Mouse (Mus musculus) forelimb bud, embryonic 11.5 days (tissue): Measurements from ENCODE around the gene Sult1b1.
"Not testable (repeated sequence)": the region's sequence is repeated elsewhere in the genome, so short reads cannot be mapped to it uniquely, and the experiment has no call there.

Experiments used
- DNase-seq: peaks from one replicate; pipeline ENCODE4 v3.0.0-alpha.2; 2012; ENCODE audit warnings: low read depth, low spot score

Sult1b1 gene

DNA sequence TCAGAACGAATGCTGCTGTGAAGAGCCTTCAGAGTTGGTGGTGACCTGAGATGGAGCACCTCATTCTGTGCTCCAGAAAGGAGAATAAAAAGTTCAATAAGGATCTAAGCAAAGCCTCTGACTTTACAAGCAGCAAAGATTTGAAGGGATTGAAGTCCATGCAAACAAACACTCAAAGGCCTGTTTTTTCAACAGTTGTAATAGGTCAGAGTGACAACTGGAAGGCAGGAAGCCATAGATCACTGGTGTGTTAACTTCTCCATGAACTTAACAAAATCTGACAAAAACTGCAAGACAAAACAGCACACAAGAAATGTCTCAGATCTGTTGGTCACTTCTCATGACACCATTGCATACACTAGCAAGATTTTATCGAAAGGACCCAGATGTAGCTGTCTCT lies at the start of gene Sult1b1:
TSS of gene Sult1b1 (minus strand) at position 85 of the 400 bp plus-strand sequence.
- DNase-seq, result no peak

- no peak for DNase-seq
Observed at GRCm38 (mm10) chr5:87580389-87580788, 42.4 kb upstream of the Sult1b1 start.

GRCm38 (mm10) chr5:87574174-87574573 lies 36.2 kb upstream of the Sult1b1 start:
- peak; percentile 6 for DNase-seq

DNA sequence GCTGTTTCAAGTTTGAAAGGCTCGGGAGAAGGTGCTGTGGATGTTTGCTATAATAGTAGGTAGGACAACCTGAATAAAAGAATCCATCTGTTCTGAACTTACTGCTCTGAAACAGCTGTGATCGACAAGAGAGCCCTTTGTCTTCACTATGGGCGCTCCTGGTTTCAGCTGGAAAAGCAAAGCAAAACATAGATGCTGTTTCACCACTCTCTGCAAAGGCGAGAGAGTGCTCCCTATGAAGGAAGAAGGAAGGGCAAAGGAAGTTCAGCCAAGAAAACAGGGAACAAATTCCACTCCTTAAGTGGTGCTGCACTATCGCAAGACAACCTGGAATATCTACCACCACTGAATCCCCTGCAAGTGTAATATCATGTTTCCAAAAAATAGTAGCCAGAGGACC lies 35.5 kb upstream of the Sult1b1 start:
- peak; percentile 32 for DNase-seq

GRCm38 (mm10) chr5:87572781-87573180 lies 34.8 kb upstream of the Sult1b1 start:
- DNase-seq, result no peak

GRCm38 (mm10) chr5:87568845-87569244 lies 30.9 kb upstream of the Sult1b1 start, which contains the start of gene Sult1d1:
Gene Sult1d1 (minus strand): TSS chr5:87569027.
- no peak for DNase-seq

GRCm38 (mm10) chr5:87567306-87567705 lies 29.3 kb upstream of the Sult1b1 start:
- no peak for DNase-seq

DNA sequence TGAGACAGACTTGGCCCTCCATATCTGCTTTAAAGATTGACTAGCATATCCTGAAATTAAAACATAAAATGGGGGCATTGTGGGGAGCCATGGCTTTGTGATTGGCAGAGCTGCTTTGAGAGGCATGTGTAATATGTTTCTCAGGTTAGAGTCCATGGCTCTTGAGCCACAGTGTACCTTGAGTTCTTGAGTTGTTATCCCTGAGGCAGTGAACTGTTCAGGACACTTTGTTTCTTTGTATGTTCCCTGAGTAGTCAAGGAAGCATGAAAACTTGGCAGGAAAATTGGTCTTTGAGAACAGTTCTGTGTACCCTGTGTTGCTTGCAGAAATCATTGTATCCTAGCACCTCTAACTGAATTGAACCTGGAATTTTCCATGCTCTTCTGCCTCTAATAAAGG lies 25.0 kb upstream of the Sult1b1 start:
- DNase-seq, result no peak

DNA sequence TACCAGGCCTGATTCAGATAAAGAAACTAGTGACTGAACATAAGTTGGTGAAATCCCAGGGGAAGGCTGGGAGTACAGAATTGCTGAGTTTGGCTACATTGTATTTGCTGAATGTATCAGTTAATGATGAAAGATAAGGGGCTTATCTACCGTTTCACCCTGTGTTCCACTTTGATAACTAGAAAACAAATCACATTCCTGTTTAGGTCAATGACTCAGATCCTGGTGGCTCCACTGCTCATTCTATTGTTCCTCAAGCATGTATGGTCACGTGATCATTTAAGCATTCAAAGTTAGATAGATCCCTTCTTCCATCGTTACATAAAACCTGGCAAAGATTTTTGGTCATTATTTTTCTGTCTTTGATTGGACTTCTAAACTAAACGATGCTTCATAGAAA lies 24.5 kb upstream of the Sult1b1 start:
- DNase-seq, result no peak

GRCm38 (mm10) chr5:87560145-87560544 lies 22.1 kb upstream of the Sult1b1 start:
- no peak for DNase-seq

DNA sequence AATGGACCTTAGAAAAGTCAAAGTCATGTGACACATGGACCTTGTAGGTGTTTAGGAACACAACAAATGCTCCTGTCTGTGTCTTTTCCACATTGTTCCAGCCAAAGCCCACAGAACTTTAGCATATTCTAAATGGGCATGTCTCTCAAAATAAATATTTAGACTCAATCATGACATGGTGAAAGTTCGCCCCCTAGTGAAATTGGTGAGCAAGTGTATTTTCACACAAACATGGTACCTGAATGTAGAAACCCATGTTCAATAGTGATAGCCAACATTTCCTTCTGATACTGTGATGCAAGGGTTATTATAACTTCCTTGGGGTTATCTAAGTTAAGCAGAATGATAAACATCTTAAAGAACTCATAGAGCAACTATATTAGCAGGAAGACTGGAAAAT lies 12.9 kb upstream of the Sult1b1 start:
- DNase-seq, result no peak

- DNase-seq, result no peak
Observed at GRCm38 (mm10) chr5:87535994-87536644, 1.9 kb downstream of the Sult1b1 start.

DNA sequence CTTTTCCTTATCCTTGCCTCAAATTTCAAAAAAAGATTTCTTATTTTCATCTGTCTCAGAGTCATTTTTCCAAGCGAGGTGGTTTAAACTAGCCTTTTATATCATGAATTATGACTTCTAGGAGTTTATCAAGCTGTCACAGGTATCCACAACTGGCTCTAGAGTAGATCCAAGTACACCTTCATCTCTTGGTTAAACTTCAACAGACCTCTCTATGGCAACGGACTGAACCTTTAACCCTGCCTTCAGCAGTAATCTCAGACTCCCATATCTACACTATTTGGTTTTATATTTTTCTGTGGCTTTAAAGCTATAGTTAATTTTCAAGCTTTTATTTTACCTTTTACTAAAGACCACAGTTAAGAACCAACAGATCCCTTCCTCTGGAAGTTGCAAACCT lies 5.7 kb downstream of the Sult1b1 start:
- no peak for DNase-seq

GRCm38 (mm10) chr5:87523561-87523960 lies 14.4 kb downstream of the Sult1b1 start:
- DNase-seq, result not testable (repeated sequence)

DNA sequence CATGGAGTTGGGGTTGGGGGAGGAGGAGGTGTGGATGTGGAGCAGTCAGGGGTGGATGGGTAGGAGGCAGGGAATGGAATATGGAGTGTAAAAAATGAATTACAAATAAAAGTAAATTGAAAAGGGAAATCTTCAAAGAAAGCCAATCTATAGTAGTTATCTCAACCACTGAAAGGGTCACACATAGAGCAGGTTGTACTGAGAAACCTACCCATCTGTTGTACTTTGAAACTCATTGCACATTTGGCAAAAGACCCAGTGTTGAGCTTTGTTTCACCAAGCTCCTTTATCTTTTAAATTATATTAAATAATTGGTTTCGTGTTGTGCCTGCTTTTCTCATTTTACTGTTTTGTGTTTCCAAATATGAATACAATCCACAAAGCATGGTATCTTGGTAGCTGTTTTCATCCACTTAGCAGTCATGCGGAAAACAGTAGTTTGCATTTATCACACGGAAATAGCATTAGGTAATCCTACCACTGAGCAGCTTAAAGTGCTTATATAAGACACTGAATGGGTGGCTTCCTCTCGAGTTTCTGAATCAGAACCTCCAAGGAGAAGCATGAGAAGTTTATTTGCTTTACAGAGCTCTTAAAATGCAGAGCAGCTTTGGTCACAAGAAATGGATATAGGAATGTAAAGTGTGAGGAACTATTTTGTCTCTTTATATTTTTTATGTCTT lies 32.1 kb downstream of the Sult1b1 start:
- DNase-seq, result no peak

DNA sequence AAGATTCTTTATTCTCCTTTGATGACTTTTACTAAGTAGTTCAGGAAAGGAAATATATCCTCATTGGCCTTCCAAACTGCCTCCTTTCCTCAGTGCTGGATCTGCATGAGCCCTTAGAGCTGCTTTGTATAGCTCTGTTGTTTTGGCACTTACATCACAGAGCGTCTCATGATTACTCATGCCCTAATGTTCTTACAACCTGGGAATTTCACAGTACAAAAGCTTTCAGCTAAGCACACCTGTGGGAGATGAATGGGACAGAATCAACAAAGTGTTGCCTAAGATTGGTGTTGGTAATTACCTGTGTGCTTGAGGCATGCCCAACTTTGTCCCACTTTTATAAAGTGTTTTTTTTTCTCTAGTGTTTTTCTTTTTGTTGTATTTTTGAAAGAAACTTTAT lies 35.3 kb downstream of the Sult1b1 start:
- no peak for DNase-seq

DNA sequence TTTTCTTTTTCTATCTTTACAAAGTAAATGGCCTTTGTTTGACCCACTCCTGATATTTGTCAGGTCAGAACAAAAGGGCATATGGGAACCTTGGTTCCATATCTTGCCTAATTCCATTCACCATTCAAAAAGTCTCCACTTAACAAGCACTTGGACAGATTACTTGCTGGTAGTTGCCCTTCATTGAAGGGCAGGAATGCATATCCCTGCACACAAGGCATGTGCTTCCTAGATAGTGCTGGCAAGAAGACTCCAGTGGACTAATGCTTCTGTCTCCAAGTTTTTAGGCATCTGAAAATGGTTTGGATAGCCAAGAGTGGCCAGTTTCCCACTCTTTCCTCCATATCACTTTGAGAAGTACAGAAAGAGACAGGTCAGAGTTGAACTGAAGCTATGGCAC lies 38.7 kb downstream of the Sult1b1 start:
- no peak for DNase-seq

DNA sequence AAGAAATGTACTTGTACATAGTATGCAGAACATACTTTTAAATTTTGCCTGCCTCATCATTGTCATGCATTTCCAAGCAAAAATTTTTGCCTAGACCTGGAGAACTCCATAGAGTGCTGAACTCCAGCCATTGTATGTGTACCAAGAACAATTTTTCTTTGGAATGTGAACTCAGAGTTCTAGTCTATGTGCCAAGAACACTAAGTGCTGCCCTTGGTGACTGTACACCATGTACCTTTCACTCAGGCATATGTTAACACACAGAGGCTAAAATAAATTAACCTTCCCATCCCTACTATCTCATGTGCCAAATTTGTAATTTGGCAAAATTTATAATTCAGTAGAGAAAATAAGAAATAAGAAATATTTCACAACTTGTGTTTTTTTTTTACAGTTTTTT lies 39.1 kb downstream of the Sult1b1 start:
- DNase-seq, result no peak

DNA sequence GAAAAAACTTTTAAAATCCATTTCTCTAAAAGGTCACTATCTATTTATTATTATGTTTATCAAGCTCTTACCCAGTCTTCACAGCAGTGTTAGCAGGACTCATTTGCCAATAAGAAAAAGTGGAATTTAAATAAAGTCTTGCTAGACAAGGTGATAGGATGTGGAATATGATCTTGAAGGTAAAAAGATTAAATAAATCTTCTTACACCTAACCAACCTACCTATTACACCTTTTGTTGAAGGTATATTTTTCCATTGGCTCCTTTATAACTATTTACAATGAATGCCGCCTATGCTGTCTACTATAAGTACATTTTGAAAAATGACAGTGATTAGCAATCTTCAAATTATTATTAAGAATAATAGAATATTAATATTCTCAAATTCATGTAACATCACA lies 47.2 kb downstream of the Sult1b1 start, which contains the start of gene Ugt2a1:
TSS of gene Ugt2a1 (minus strand) at position 101 of the 400 bp plus-strand sequence.
- DNase-seq, result no peak

- DNase-seq, result not testable (repeated sequence)
Observed at GRCm38 (mm10) chr5:87486706-87487105, 51.3 kb downstream of the Sult1b1 start, which contains the start of gene Gm43638. Gene Gm43638 (minus strand): TSS chr5:87486806.

- no peak for DNase-seq
Observed at GRCm38 (mm10) chr5:87482160-87482559, 55.8 kb downstream of the Sult1b1 start, which contains the start of gene Ugt2a2. Gene Ugt2a2 (minus strand): TSS chr5:87482260.
